Mouse (Mus musculus) embryonic fibroblast, embryonic 13.5 days (primary cell): ENCODE data around the gene Mapkapk5.

Experiments
- CTCF ChIP-seq: IDR thresholded peaks from 2 replicates; pipeline ENCODE4 v1.5.1; 2011; ENCODE audit warnings: mild to moderate bottlenecking, control low read depth, low read length, moderate library complexity, borderline replicate concordance; ENCODE audit not compliant: insufficient read depth
- POLR2A ChIP-seq: IDR thresholded peaks from 2 replicates; pipeline ENCODE4 v1.6.1; 2011; ENCODE audit warnings: low read depth, mild to moderate bottlenecking, control low read depth, low read length, moderate library complexity

GRCm38 (mm10) chr5:121535116-121535515 lies 10.6 kb downstream of the Mapkapk5 start:
- TF ChIP-seq CTCF (no peak), POLR2A (no peak)
